Mouse (Mus musculus): Measurements from ENCODE around the gene Olfr1241. TPM values are rescaled to one million over a fixed set of nuclear protein-coding genes. Genes with fewer than 3 reads are reported as not detected.

The Olfr1241 gene
- not detected in 2 replicates for polyA plus RNA-seq (2015; fragmentation: Nextera tagmentation; extraction: Ambion mirVana)

- Histone ChIP-seq H3K36me3 (ENCODE audit: control insufficient read depth, insufficient read depth, low read length) (no peaks in the 10 kb centered on the region), H3K4me2 (ENCODE audit: low read depth, low read length) (no peak within 1 kb of the TSS), H3K9me3 (ENCODE audit: control insufficient read depth, low read length) (no peaks in the 10 kb centered on the region), H3K9ac (ENCODE audit: low read depth, low read length) (no peak within 1 kb of the TSS), H3K27me3 (replicated peaks; ENCODE audit: control insufficient read depth, insufficient read depth, low read length) (no peaks in the 10 kb centered on the region), H3K4me1 (ENCODE audit: control insufficient read depth, insufficient read depth, low read length) (no peaks in the 10 kb centered on the region), H3K27ac (ENCODE audit: low read length) (no peak within 1 kb of the TSS), H3K4me3 (ENCODE audit: low read length) (no peak within 1 kb of the TSS)
- ATAC-seq, result no peak
These were observed at the start of gene Olfr1241 for GRCm38 (mm10) chr2:89487026-89487425. TSS of gene Olfr1241 (minus strand) at chr2:89487126.

- Histone ChIP-seq H3K4me1 (ENCODE audit: control insufficient read depth, insufficient read depth, low read length) (no peaks in the 10 kb centered on the region), H3K27ac (ENCODE audit: low read length) (no peak within 1 kb of the TSS), H3K4me3 (ENCODE audit: low read length) (no peak within 1 kb of the TSS), H3K4me2 (ENCODE audit: low read depth, low read length) (no peak within 1 kb of the TSS), H3K27me3 (replicated peaks; ENCODE audit: control insufficient read depth, insufficient read depth, low read length) (no peaks in the 10 kb centered on the region), H3K9ac (ENCODE audit: low read depth, low read length) (no peak within 1 kb of the TSS), H3K36me3 (ENCODE audit: control insufficient read depth, insufficient read depth, low read length) (no peaks in the 10 kb centered on the region), H3K9me3 (ENCODE audit: control insufficient read depth, low read length) (no peaks in the 10 kb centered on the region)
- ATAC-seq, result no peak
- 81% methylated on average over 1 of the region's 1 CpGs for WGBS
These were observed 44.5 kb upstream of the Olfr1241 start, which contains the start of gene Olfr1243 for GRCm38 (mm10) chr2:89531387-89531786. TSS of gene Olfr1243 (minus strand) at chr2:89531487.

GRCm38 (mm10) chr2:89498235-89498634 lies 11.3 kb upstream of the Olfr1241 start, which contains the start of gene Olfr1242:
TSS of gene Olfr1242 (minus strand) at chr2:89498335.
- no peak within 1 kb of the TSS for H3K4me2 ChIP-seq (ENCODE audit: low read depth, low read length)

GRCm38 (mm10) chr2:89442900-89443299 lies 44.0 kb downstream of the Olfr1241 start, which contains the start of gene Olfr1240:
TSS of gene Olfr1240 (minus strand) at chr2:89443000.
- Histone ChIP-seq H3K27me3 (replicated peaks; ENCODE audit: control insufficient read depth, insufficient read depth, low read length) (no peaks in the 10 kb centered on the region), H3K27ac (ENCODE audit: low read length) (no peak within 1 kb of the TSS)

More at GRCm38 (mm10) chr2:89498235-89498634, 11.3 kb upstream of the Olfr1241 start, which contains the start of gene Olfr1242:
- no peak within 1 kb of the TSS for H3K4me3 ChIP-seq (ENCODE audit: low read length)
- no peaks in the 10 kb centered on the region for H3K9me3 ChIP-seq (ENCODE audit: control insufficient read depth, low read length)
- no peak for ATAC-seq
- no peak within 1 kb of the TSS for H3K27ac ChIP-seq (ENCODE audit: low read length)
- H3K27me3 ChIP-seq (replicated peaks; ENCODE audit: control insufficient read depth, insufficient read depth, low read length), result no peaks in the 10 kb centered on the region
- H3K4me1 ChIP-seq (ENCODE audit: control insufficient read depth, insufficient read depth, low read length), result no peaks in the 10 kb centered on the region
- no peak within 1 kb of the TSS for H3K9ac ChIP-seq (ENCODE audit: low read depth, low read length)
- WGBS, result 65% methylated on average over 1 of the region's 1 CpGs
- H3K36me3 ChIP-seq (ENCODE audit: control insufficient read depth, insufficient read depth, low read length), result no peaks in the 10 kb centered on the region

More at GRCm38 (mm10) chr2:89442900-89443299, 44.0 kb downstream of the Olfr1241 start, which contains the start of gene Olfr1240:
- no peak for ATAC-seq
- WGBS, result 80% methylated on average over 3 of the region's 3 CpGs
- Histone ChIP-seq H3K4me3 (ENCODE audit: low read length) (no peak within 1 kb of the TSS), H3K9me3 (ENCODE audit: control insufficient read depth, low read length) (no peaks in the 10 kb centered on the region), H3K4me2 (ENCODE audit: low read depth, low read length) (no peak within 1 kb of the TSS), H3K36me3 (ENCODE audit: control insufficient read depth, insufficient read depth, low read length) (no peaks in the 10 kb centered on the region), H3K4me1 (ENCODE audit: control insufficient read depth, insufficient read depth, low read length) (no peaks in the 10 kb centered on the region), H3K9ac (ENCODE audit: low read depth, low read length) (no peak within 1 kb of the TSS)

Other genes starting within 250 kb of the Olfr1241 start
- not detected in 2 replicates for gene Olfr1228, start 233.1 kb downstream of the Olfr1241 start, polyA plus RNA-seq (2015; fragmentation: Nextera tagmentation; extraction: Ambion mirVana)
- gene Olfr1229, start 199.1 kb downstream of the Olfr1241 start, polyA plus RNA-seq (2015; fragmentation: Nextera tagmentation; extraction: Ambion mirVana), result not detected in 2 replicates
- not detected in 2 replicates for gene Olfr1230, start 189.9 kb downstream of the Olfr1241 start, polyA plus RNA-seq (2015; fragmentation: Nextera tagmentation; extraction: Ambion mirVana)
- gene Olfr1231, start 180.1 kb downstream of the Olfr1241 start, polyA plus RNA-seq (2015; fragmentation: Nextera tagmentation; extraction: Ambion mirVana), result not detected in 2 replicates
- not detected in 2 replicates for gene Olfr1232, start 157.5 kb downstream of the Olfr1241 start, polyA plus RNA-seq (2015; fragmentation: Nextera tagmentation; extraction: Ambion mirVana)
- not detected in 2 replicates for gene Olfr1233, start 144.7 kb downstream of the Olfr1241 start, polyA plus RNA-seq (2015; fragmentation: Nextera tagmentation; extraction: Ambion mirVana)
- gene Olfr1234, start 122.3 kb downstream of the Olfr1241 start, polyA plus RNA-seq (2015; fragmentation: Nextera tagmentation; extraction: Ambion mirVana), result not detected in 2 replicates
- gene Olfr1238, start 77.5 kb downstream of the Olfr1241 start, polyA plus RNA-seq (2015; fragmentation: Nextera tagmentation; extraction: Ambion mirVana), result not detected in 2 replicates
- not detected in 2 replicates for gene Olfr1239, start 66.7 kb downstream of the Olfr1241 start, polyA plus RNA-seq (2015; fragmentation: Nextera tagmentation; extraction: Ambion mirVana)
- gene Olfr1240, start 44.1 kb downstream of the Olfr1241 start, polyA plus RNA-seq (2015; fragmentation: Nextera tagmentation; extraction: Ambion mirVana), result not detected in 2 replicates
- gene Olfr1242, start 11.2 kb upstream of the Olfr1241 start, polyA plus RNA-seq (2015; fragmentation: Nextera tagmentation; extraction: Ambion mirVana), result not detected in 2 replicates
- gene Olfr1243, start 44.4 kb upstream of the Olfr1241 start, polyA plus RNA-seq (2015; fragmentation: Nextera tagmentation; extraction: Ambion mirVana), result not detected in 2 replicates
- gene Olfr1245, start 91.3 kb upstream of the Olfr1241 start, polyA plus RNA-seq (2015; fragmentation: Nextera tagmentation; extraction: Ambion mirVana), result not detected in 2 replicates
- not detected in 2 replicates for gene Olfr1246, start 106.0 kb upstream of the Olfr1241 start, polyA plus RNA-seq (2015; fragmentation: Nextera tagmentation; extraction: Ambion mirVana)
- not detected in 2 replicates for gene Olfr1247, start 127.0 kb upstream of the Olfr1241 start, polyA plus RNA-seq (2015; fragmentation: Nextera tagmentation; extraction: Ambion mirVana)
- not detected in 2 replicates for gene Olfr1248, start 131.1 kb upstream of the Olfr1241 start, polyA plus RNA-seq (2015; fragmentation: Nextera tagmentation; extraction: Ambion mirVana)
- gene Olfr1249, start 147.9 kb upstream of the Olfr1241 start, polyA plus RNA-seq (2015; fragmentation: Nextera tagmentation; extraction: Ambion mirVana), result not detected in 2 replicates
- not detected in 2 replicates for gene Olfr1250, start 174.3 kb upstream of the Olfr1241 start, polyA plus RNA-seq (2015; fragmentation: Nextera tagmentation; extraction: Ambion mirVana)
- not detected in 2 replicates for gene Olfr1251, start 184.8 kb upstream of the Olfr1241 start, polyA plus RNA-seq (2015; fragmentation: Nextera tagmentation; extraction: Ambion mirVana)
- not detected in 2 replicates for gene Olfr1252, start 237.9 kb upstream of the Olfr1241 start, polyA plus RNA-seq (2015; fragmentation: Nextera tagmentation; extraction: Ambion mirVana)

All from intestine, embryonic 16.5 days (tissue).